Mouse (Mus musculus) spleen, adult 10 weeks (tissue): ENCODE data around the gene Pradc1. TPM values are rescaled to one million over a fixed set of nuclear protein-coding genes. Genes with fewer than 3 reads are reported as not detected.

ENCODE experiments used
- polyA plus RNA-seq: library from polyadenylated mRNA; stranded (reverse); fragments of 350-450 nt; fragmentation: Illumina TruSeq; extraction: RNeasy Lipid Tissue Mini Kit (QIAGEN cat#74804); gene quantifications from one replicate; pipeline ENCODE4 v1.2.3, GENCODE M21; 2015; ENCODE audit warnings: low replicate concordance; ENCODE audit not compliant: insufficient read depth

Pradc1 gene
- 13.9 TPM for polyA plus RNA-seq

DNA sequence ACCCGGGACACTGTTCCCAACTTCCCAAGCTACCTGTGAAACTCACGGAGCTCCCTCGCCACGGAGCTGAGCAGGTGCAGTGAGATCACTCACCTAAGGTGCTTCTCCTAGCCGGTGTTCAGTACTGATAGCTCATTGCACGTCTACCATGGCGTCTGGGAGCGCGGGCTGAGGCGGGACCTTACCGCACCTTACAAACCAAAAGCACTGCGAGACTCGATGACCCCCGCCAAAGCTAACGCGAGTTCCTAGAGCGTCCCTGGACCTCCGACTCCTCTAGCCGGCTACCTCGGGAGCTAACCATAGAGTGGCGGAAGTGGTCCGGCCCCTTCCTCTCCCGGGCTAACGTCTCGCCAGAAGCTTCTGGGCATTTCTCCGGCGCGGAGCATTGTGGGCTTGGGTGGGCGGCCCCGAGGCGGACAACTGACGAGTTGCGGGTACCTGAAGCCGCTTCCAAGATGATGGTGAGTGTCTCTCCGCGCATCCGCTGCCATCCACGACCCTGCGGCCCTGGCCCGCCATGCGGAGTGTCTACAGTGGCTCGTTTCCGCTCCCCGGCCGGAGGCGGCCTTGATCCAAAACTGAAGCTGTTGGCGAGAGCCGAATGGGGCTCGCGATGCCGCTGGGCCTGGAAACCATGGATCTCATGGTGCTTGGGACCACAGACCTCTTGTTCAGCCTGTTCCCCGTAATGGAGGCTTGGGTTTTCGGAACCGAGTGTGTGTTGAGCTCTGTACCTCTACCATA is at the start of gene Pradc1:
TSS of gene Pradc1 (minus strand) at position 307 of the 747 bp plus-strand sequence.

GRCm38 (mm10) chr6:85450697-85451663 is 790 bp downstream of the Pradc1 start, which contains the start of gene Cct7:
Gene Cct7, plus strand, starts transcription at chr6:85451514.

DNA sequence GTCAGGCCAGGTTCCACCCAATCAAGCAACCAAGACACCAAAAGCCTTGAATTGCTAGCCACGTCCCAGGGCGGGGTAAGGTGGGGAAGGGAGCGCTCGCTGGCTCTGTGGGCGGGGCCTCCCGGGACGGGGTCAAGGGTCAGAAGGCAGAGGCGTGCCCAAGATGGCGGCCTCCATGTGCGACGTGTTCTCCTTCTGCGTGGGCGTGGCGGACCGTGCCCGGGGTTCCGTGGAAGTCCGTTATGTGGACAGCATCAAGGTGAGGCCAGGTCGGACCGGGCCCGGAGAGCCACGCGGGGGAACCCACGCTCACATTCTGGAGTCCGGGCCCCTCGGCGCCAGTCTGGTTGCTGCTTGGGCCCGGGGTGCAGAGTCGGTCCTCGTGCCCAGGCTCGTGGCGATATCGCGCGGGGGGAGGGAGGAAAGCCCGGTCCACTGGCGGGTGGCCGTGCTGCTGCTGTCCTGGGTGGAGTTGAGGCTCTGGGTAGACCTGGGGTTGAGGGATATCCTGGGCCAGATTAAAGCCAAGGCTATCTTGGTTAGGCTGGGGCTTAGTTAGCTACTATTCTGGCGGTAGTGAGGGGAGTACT is 19.8 kb downstream of the Pradc1 start, which contains the start of gene Smyd5:
TSS of gene Smyd5 (plus strand) at position 148 of the 590 bp plus-strand sequence.

GRCm38 (mm10) chr6:85423836-85424379 is 27.9 kb downstream of the Pradc1 start, which contains the start of gene Noto:
Gene Noto, plus strand, starts transcription at chr6:85423886.

Other genes with a start within 250 kb of the Pradc1 start
- 4.7 TPM for gene Sfxn5, start 118.5 kb downstream of the Pradc1 start, polyA plus RNA-seq
- 6.2 TPM for gene Rab11fip5, start 77.3 kb downstream of the Pradc1 start, polyA plus RNA-seq
- gene Noto, start 28.1 kb downstream of the Pradc1 start, polyA plus RNA-seq: not detected
- gene Smyd5, start 20.0 kb downstream of the Pradc1 start, polyA plus RNA-seq: 29.0 TPM
- gene Cct7, start 456 bp downstream of the Pradc1 start, polyA plus RNA-seq: 142 TPM
- gene Fbxo41, start 51.0 kb upstream of the Pradc1 start, polyA plus RNA-seq: not detected
- not detected for gene Egr4, start 61.6 kb upstream of the Pradc1 start, polyA plus RNA-seq
- gene Alms1, start 135.6 kb upstream of the Pradc1 start, polyA plus RNA-seq: 4.6 TPM